Mouse (Mus musculus): Measurements from ENCODE around the gene Pop4.

- TF ChIP-seq CTCF (IDR thresholded peaks at IDR 0.05), result no peak
- no peak for TF ChIP-seq EP300 (IDR thresholded peaks at IDR 0.05)
Observed at GRCm38 (mm10) chr7:38215281-38215680, 55.9 kb downstream of the Pop4 start.
